Mouse (Mus musculus): Measurements from ENCODE around the gene Pik3r5.

The Pik3r5 gene

GRCm38 (mm10) chr11:68431699-68432360 is at the start of gene Pik3r5:
Gene Pik3r5, plus strand, starts transcription at chr11:68432121.
- DNase-seq, result peak; percentile 16 to 31

- DNase-seq, result no peak
These were observed 48.4 kb upstream of the Pik3r5 start for GRCm38 (mm10) chr11:68383519-68383918.

- no peak for DNase-seq
These were observed 47.8 kb upstream of the Pik3r5 start for GRCm38 (mm10) chr11:68384131-68384530.

GRCm38 (mm10) chr11:68384592-68385020 is 47.3 kb upstream of the Pik3r5 start:
- DNase-seq, result no peak

GRCm38 (mm10) chr11:68385021-68385821 is 46.7 kb upstream of the Pik3r5 start:
- DNase-seq, result peak in 1 of 2 experiments; percentile 40

GRCm38 (mm10) chr11:68385921-68386588 is 45.9 kb upstream of the Pik3r5 start:
- DNase-seq, result peak in 1 of 2 experiments; percentile 35

GRCm38 (mm10) chr11:68386589-68387440 is 45.1 kb upstream of the Pik3r5 start:
- DNase-seq, result peak in 1 of 2 experiments; percentile 44

- no peak for DNase-seq
These were observed 44.5 kb upstream of the Pik3r5 start for GRCm38 (mm10) chr11:68387441-68387760.

GRCm38 (mm10) chr11:68387971-68388654 is 43.8 kb upstream of the Pik3r5 start:
- DNase-seq, result no peak

- DNase-seq, result no peak
These were observed 43.3 kb upstream of the Pik3r5 start for GRCm38 (mm10) chr11:68388655-68389015.

GRCm38 (mm10) chr11:68389621-68390020 is 42.3 kb upstream of the Pik3r5 start:
- DNase-seq, result no peak

- no peak for DNase-seq
These were observed 41.3 kb upstream of the Pik3r5 start for GRCm38 (mm10) chr11:68390381-68391287.

GRCm38 (mm10) chr11:68393897-68394490 is 37.9 kb upstream of the Pik3r5 start:
- no peak for DNase-seq

- no peak for DNase-seq
These were observed 37.2 kb upstream of the Pik3r5 start for GRCm38 (mm10) chr11:68394749-68395148.

GRCm38 (mm10) chr11:68395546-68395945 is 36.4 kb upstream of the Pik3r5 start:
- DNase-seq, result no peak

- DNase-seq, result no peak
These were observed 32.9 kb upstream of the Pik3r5 start for GRCm38 (mm10) chr11:68398891-68399547.

- DNase-seq, result no peak
These were observed 32.3 kb upstream of the Pik3r5 start for GRCm38 (mm10) chr11:68399548-68400020.

- peak; percentile 48 to 54 for DNase-seq
These were observed 31.8 kb upstream of the Pik3r5 start for GRCm38 (mm10) chr11:68400021-68400671.

- DNase-seq, result no peak
These were observed 31.1 kb upstream of the Pik3r5 start, which contains the start of gene Ntn1 for GRCm38 (mm10) chr11:68400727-68401219. Gene Ntn1, minus strand, starts transcription at chr11:68400823.

Data from cerebellum, adult 18-20 months (tissue).